9 mouse cellular contexts compared by ENCODE assay signal in the genomic region with DNA sequence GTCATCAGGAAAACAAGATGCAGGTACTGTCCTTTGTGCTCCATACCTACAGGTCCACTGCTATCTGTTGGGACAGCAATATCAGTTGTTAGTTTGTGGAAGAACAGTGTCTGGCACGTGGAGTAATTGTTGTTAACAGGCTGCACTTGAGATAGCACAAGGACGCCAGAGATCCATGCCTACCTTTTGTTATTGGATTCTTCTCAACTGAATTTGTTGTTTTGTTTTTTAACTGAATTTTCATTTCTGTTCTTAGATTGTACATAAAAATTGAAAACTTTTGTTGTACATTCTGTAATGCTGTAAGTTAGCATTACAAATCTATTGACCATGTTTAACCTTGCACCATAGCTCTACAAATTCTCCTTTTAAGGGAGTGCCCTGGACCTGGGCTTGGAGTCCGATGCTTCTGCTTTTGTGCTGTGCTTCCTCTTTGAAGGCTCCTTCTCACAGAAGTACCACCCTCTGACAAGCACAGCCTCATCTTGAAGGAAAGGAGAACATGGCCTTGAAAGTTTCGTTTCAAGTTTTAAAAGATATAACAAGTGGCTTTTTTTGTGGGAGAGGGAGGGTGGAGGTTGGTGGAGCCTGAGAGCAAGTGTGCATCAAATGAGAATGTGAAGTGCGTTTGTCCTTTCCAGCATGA. TPM values are rescaled to one million over a fixed set of nuclear protein-coding genes. Genes with fewer than 3 reads are reported as not detected.
A peak's percentile ranks its signal among the peaks of the same experiment; 100 is the strongest.
DNase-seq lines count a peak whose midpoint lies in the region; ATAC-seq lines count a peak whose summit lies in the region.
"Had no signal": no experiment of that assay in that cellular context is flagged by ENCODE, and none has a peak within 500 bp of the region (broad histone marks: within the 10 kb centered on the region; RNA-seq: fewer than 3 reads in every experiment).

No protein-coding gene starts in this region.

- 91% methylated on average over 5 of the region's 5 CpGs for WGBS in kidney, embryonic 15.5 days

- H3K36me3 ChIP-seq in kidney, embryonic 15.5 days, result peaks cover 30% of the 10 kb centered on the region
- H3K36me3 ChIP-seq in megakaryocyte, embryonic 14.5 days (replicated peaks; ENCODE audit: low read length), result peaks cover 14% of the 10 kb centered on the region
- H3K36me3 ChIP-seq: hindbrain, embryonic 15.5 days had no signal

- DNase-seq in kidney, adult 18-20 months, result no peak
- DNase-seq in B cell, adult 2 months, result peak; percentile 69 to 78
- DNase-seq in urinary bladder, adult 18-20 months (ENCODE audit: low spot score in 2 of 2), result no peak
- DNase-seq in frontal cortex, postnatal 10 days (ENCODE audit: low spot score in 2 of 2), result no peak
- no peak for DNase-seq in embryo, embryonic 11 days

- ATAC-seq in kidney, embryonic 15.5 days (replicated peaks; ENCODE audit: low FRiP score), result no peak

- H3K4me2 ChIP-seq in kidney, embryonic 15.5 days, result no peak overlapping the region
- H3K4me2 ChIP-seq: hindbrain, embryonic 15.5 days had no signal

- H3K4me1 ChIP-seq in kidney, embryonic 15.5 days, result peaks cover 14% of the 10 kb centered on the region
- H3K4me1 ChIP-seq in brown adipose tissue, adult 24 weeks (ENCODE audit: control insufficient read depth, insufficient read depth, insufficient read length, low read length), result no peaks in the 10 kb centered on the region
- H3K4me1 ChIP-seq in megakaryocyte, embryonic 14.5 days, result peaks cover 84% of the 10 kb centered on the region
- H3K4me1 ChIP-seq: hindbrain, embryonic 15.5 days had no signal

- no peak overlapping the region for H3K9ac ChIP-seq in kidney, embryonic 15.5 days
- H3K9ac ChIP-seq: hindbrain, embryonic 15.5 days had no signal

- no peaks in the 10 kb centered on the region for H3K9me3 ChIP-seq in kidney, embryonic 15.5 days (replicated peaks)
- H3K9me3 ChIP-seq in megakaryocyte, embryonic 14.5 days, result no peaks in the 10 kb centered on the region
- H3K9me3 ChIP-seq: hindbrain, embryonic 15.5 days had no signal

- no peak overlapping the region for H3K4me3 ChIP-seq in kidney, embryonic 15.5 days (replicated peaks)
- no peak overlapping the region for H3K4me3 ChIP-seq in brown adipose tissue, adult 24 weeks (ENCODE audit: insufficient read depth, low read depth, low read length)
- peak overlapping the region; percentile 83 for H3K4me3 ChIP-seq in megakaryocyte, embryonic 14.5 days (replicated peaks)
- H3K4me3 ChIP-seq: hindbrain, embryonic 15.5 days had no signal

- no peaks in the 10 kb centered on the region for H3K27me3 ChIP-seq in kidney, embryonic 15.5 days
- H3K27me3 ChIP-seq in megakaryocyte, embryonic 14.5 days (replicated peaks), result no peaks in the 10 kb centered on the region
- H3K27me3 ChIP-seq: hindbrain, embryonic 15.5 days had no signal

- 0 out of 2 replicates have a peak overlapping the region, but pooled peaks have one; percentile 11 for H3K27ac ChIP-seq in kidney, embryonic 15.5 days
- peak overlapping the region; percentile 72 for H3K27ac ChIP-seq in brown adipose tissue, adult 24 weeks (replicated peaks; ENCODE audit: low read depth, low read length)
- H3K27ac ChIP-seq: hindbrain, embryonic 15.5 days had no signal

RNA-seq across cellular contexts. Expression of gene Evi2, which starts 2.5 kb away (rescaled TPM):
- 0.73 and 0.78 TPM in 2 replicates for polyA plus RNA-seq in kidney, embryonic 15.5 days (2015; fragmentation: Nextera tagmentation; extraction: Ambion mirVana)
- polyA plus RNA-seq in brown adipose tissue, adult 24 weeks (2012; ENCODE audit: insufficient read depth, insufficient read length, missing spikeins), result not detected in 2 replicates
- 0.41 TPM in 1 of 2 replicates, not detected in the other for polyA plus RNA-seq in megakaryocyte, embryonic 14.5 days (2012; ENCODE audit: insufficient read depth, low replicate concordance)

RNA-seq across cellular contexts. Expression of gene Evi2a, which starts 2.5 kb away (rescaled TPM):
- polyA plus RNA-seq in kidney, embryonic 15.5 days (2015; fragmentation: Nextera tagmentation; extraction: Ambion mirVana), result 3.1 TPM in 2 replicates
- 4.7 and 6.5 TPM in 2 replicates for polyA plus RNA-seq in brown adipose tissue, adult 24 weeks (2012; ENCODE audit: insufficient read depth, insufficient read length, missing spikeins)
- 2.0 TPM in 1 of 2 replicates, not detected in the other for polyA plus RNA-seq in megakaryocyte, embryonic 14.5 days (2012; ENCODE audit: insufficient read depth, low replicate concordance)

RNA-seq across cellular contexts. Expression of gene Evi2b, which starts 4.3 kb away (rescaled TPM):
- polyA plus RNA-seq in kidney, embryonic 15.5 days (2015; fragmentation: Nextera tagmentation; extraction: Ambion mirVana), result 0.73 and 1.2 TPM in 2 replicates
- polyA plus RNA-seq in brown adipose tissue, adult 24 weeks (2012; ENCODE audit: insufficient read depth, insufficient read length, missing spikeins), result 0.79 and 2.5 TPM in 2 replicates
- 5.5 and 13.5 TPM in 2 replicates for polyA plus RNA-seq in megakaryocyte, embryonic 14.5 days (2012; ENCODE audit: insufficient read depth, low replicate concordance)
- polyA plus RNA-seq: hindbrain, embryonic 15.5 days had no signal

RNA-seq across cellular contexts. Expression of gene Omg, which starts 24.0 kb away (rescaled TPM):
- 0.35 and 0.42 TPM in 2 replicates for polyA plus RNA-seq in kidney, embryonic 15.5 days (2015; fragmentation: Nextera tagmentation; extraction: Ambion mirVana)
- not detected in 2 replicates for polyA plus RNA-seq in brown adipose tissue, adult 24 weeks (2012; ENCODE audit: insufficient read depth, insufficient read length, missing spikeins)
- not detected in 2 replicates for polyA plus RNA-seq in megakaryocyte, embryonic 14.5 days (2012; ENCODE audit: insufficient read depth, low replicate concordance)

Comparison
In these comparisons a context has a peak if more than half of its experiments do, and no peak if none do; other contexts are left out.
1. DNase-seq: peak in B cell, adult 2 months (2 of 2); none in kidney, adult 18-20 months (single experiment), urinary bladder, adult 18-20 months (0 of 2), frontal cortex, postnatal 10 days (0 of 2) and embryo, embryonic 11 days (single experiment).